Mouse (Mus musculus): Measurements from ENCODE around the gene Gm20683.

GRCm38 (mm10) chr17:25785281-25785745 is 56.2 kb downstream of the Gm20683 start, which contains the start of gene Haghl:
- peak; percentile 72 for TF ChIP-seq POLR2A (IDR thresholded peaks at IDR 0.05; ENCODE audit: insufficient read depth, low read depth, low read length)
- TF ChIP-seq CTCF (IDR thresholded peaks at IDR 0.05; ENCODE audit: insufficient read depth, low read depth, low read length) = no peak
